Comparison of ENCODE assay signal across 32 mouse cellular contexts in the genomic region with DNA sequence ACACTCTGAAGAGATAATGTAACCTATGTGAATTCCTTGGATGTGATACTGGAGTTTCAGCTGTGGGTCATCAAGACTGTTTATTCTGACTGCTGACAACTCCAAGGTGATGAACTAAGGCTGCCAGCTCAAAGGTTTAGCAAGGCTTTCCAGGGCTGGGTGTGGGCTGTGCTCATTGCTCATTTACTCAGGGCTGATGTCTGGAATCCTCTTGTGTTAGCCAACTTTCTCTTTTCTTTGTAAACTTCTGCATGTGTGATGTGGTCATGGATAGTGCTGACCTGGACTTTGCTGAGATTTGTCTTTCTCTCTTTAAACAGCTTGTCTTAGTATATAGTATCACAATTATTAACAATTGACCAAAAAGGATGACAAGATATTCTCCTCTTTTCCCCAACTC.
"Had no signal": no experiment of that assay in that cellular context is flagged by ENCODE, and none has a peak within 500 bp of the region (broad histone marks: within the 10 kb centered on the region; RNA-seq: fewer than 3 reads in every experiment).

No protein-coding gene starts in this region.

- H3K4me3 ChIP-seq: left cerebral cortex, adult 2 months; limb, embryonic 10.5 days; limb, embryonic 12.5 days; limb, embryonic 13.5 days; limb, embryonic 15.5 days; liver, embryonic 12.5 days; liver, embryonic 13.5 days; liver, embryonic 15.5 days; lung, embryonic 15.5 days; megakaryocyte, embryonic 14.5 days; midbrain, embryonic 10.5 days; midbrain, embryonic 12.5 days; midbrain, embryonic 13.5 days; midbrain, embryonic 15.5 days; myocyte had no signal

- ATAC-seq: liver, embryonic 12.5 days; liver, postnatal 0 days; lung, postnatal 0 days; midbrain, embryonic 13.5 days; midbrain, embryonic 15.5 days; midbrain, embryonic 16.5 days had no signal

- DNase-seq: left cerebral cortex, postnatal 4 days; liver; liver, embryonic 13.5 days; liver, postnatal 0 days; lung, adult 18-20 months; lung, adult 2 months; lung, embryonic 14.5 days; lung, postnatal 10 days; lung, postnatal 14 days; lung, postnatal 36 days; lung, postnatal 4 days; midbrain, embryonic 14.5 days had no signal

- H3K9me3 ChIP-seq: limb, embryonic 12.5 days; limb, embryonic 13.5 days; limb, embryonic 15.5 days; liver, embryonic 12.5 days; liver, embryonic 13.5 days; liver, embryonic 15.5 days; lung, embryonic 15.5 days; megakaryocyte, embryonic 14.5 days; midbrain, embryonic 10.5 days; midbrain, embryonic 12.5 days; midbrain, embryonic 13.5 days; midbrain, embryonic 15.5 days had no signal

- H3K4me1 ChIP-seq: limb, embryonic 10.5 days; limb, embryonic 12.5 days; limb, embryonic 13.5 days; limb, embryonic 15.5 days; liver, embryonic 12.5 days; liver, embryonic 13.5 days; liver, embryonic 15.5 days; lung, embryonic 15.5 days; megakaryocyte, embryonic 14.5 days; midbrain, embryonic 10.5 days; midbrain, embryonic 12.5 days; midbrain, embryonic 13.5 days; midbrain, embryonic 15.5 days had no signal

- H3K27ac ChIP-seq: left cerebral cortex, adult 2 months; limb, embryonic 10.5 days; limb, embryonic 12.5 days; limb, embryonic 13.5 days; limb, embryonic 15.5 days; liver, embryonic 12.5 days; liver, embryonic 13.5 days; liver, embryonic 14.5 days; liver, embryonic 15.5 days; lung, embryonic 15.5 days; macrophage; midbrain, embryonic 10.5 days; midbrain, embryonic 12.5 days; midbrain, embryonic 13.5 days; midbrain, embryonic 15.5 days had no signal

- H3K9ac ChIP-seq: limb, embryonic 12.5 days; limb, embryonic 13.5 days; limb, embryonic 15.5 days; liver, embryonic 12.5 days; liver, embryonic 13.5 days; liver, embryonic 14.5 days; liver, embryonic 15.5 days; liver, postnatal 0 days; lung, embryonic 14.5 days; lung, embryonic 15.5 days; midbrain, embryonic 12.5 days; midbrain, embryonic 13.5 days; midbrain, embryonic 15.5 days had no signal

- H3K27me3 ChIP-seq: limb, embryonic 12.5 days; limb, embryonic 13.5 days; limb, embryonic 15.5 days; liver, embryonic 12.5 days; liver, embryonic 13.5 days; liver, embryonic 15.5 days; lung, embryonic 15.5 days; megakaryocyte, embryonic 14.5 days; midbrain, embryonic 12.5 days; midbrain, embryonic 13.5 days; midbrain, embryonic 15.5 days had no signal

- H3K4me2 ChIP-seq: limb, embryonic 12.5 days; limb, embryonic 13.5 days; limb, embryonic 15.5 days; liver, embryonic 11.5 days; liver, embryonic 12.5 days; liver, embryonic 13.5 days; liver, embryonic 15.5 days; lung, embryonic 14.5 days; lung, embryonic 15.5 days; midbrain, embryonic 11.5 days; midbrain, embryonic 12.5 days; midbrain, embryonic 13.5 days; midbrain, embryonic 15.5 days had no signal

- H3K36me3 ChIP-seq: limb, embryonic 10.5 days; limb, embryonic 12.5 days; limb, embryonic 13.5 days; limb, embryonic 15.5 days; liver, embryonic 12.5 days; liver, embryonic 13.5 days; liver, embryonic 15.5 days; lung, embryonic 15.5 days; midbrain, embryonic 10.5 days; midbrain, embryonic 12.5 days; midbrain, embryonic 13.5 days; midbrain, embryonic 15.5 days had no signal
